In the genomic region with DNA sequence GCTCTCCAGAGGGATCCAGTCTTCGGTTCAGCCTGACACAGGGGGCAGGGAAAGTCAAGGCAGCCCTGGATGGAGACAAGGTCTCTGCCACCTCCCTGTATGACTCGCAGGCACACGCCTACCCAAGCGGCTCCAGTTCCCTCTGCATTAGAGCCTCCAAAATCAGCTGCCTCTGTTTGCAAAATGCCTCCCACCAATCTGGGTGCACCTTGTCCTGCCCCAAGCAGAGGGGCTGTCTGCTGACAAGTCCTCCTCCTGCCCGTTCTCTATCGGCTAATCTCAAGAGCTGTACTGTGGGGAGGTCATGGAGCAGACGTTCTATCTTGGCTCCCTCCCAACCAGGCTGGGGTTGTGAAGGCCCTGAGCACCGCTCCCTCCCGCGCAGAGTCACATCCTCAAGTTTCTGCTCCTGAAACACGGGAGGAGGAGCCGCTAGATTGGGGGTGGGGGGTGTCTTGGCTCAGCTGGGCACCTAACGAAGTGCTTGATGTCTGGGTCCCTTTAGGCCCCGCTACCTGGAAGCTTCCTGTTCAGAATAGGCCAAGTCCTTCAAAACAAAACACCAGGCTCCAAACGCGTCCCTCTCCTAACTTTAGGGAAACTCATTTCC, we compare ENCODE assay signal across 8 mouse cellular contexts. TPM values are rescaled to one million over a fixed set of nuclear protein-coding genes. Genes with fewer than 3 reads are reported as not detected.
A peak's percentile ranks its signal among the peaks of the same experiment; 100 is the strongest.
DNase-seq lines count a peak whose midpoint lies in the region; ATAC-seq lines count a peak whose summit lies in the region.

No protein-coding gene starts in this region.

- no peak for ATAC-seq in embryonic facial prominence, embryonic 13.5 days (ENCODE audit: insufficient number of reproducible peaks, insufficient read depth, low FRiP score, low TSS enrichment, low read depth)
- 0 out of 2 replicates have a peak, but pooled peaks have one; percentile 2 for ATAC-seq in megakaryocyte, adult 5-6 weeks (ENCODE audit: poor library complexity, severe bottlenecking)
- no peak for ATAC-seq in stomach, embryonic 16.5 days (ENCODE audit: insufficient read depth, low FRiP score)

- peak overlapping the region; percentile 100 for H3K4me3 ChIP-seq in embryonic facial prominence, embryonic 13.5 days
- peak overlapping the region; percentile 73 for H3K4me3 ChIP-seq in stomach, embryonic 16.5 days (replicated peaks; ENCODE audit: low read length)

- peaks cover 26% of the 10 kb centered on the region for H3K4me1 ChIP-seq in embryonic facial prominence, embryonic 13.5 days
- peaks cover 22% of the 10 kb centered on the region for H3K4me1 ChIP-seq in stomach, embryonic 16.5 days (ENCODE audit: control insufficient read depth, insufficient read depth, low read length)

- peak overlapping the region; percentile 95 for H3K4me2 ChIP-seq in embryonic facial prominence, embryonic 13.5 days
- H3K4me2 ChIP-seq in stomach, embryonic 16.5 days (ENCODE audit: low read depth, low read length): peak overlapping the region; percentile 66

- peaks cover 56% of the 10 kb centered on the region for H3K36me3 ChIP-seq in embryonic facial prominence, embryonic 13.5 days
- peaks cover 5% of the 10 kb centered on the region; the same call in 1 of the 2 replicates for H3K36me3 ChIP-seq in stomach, embryonic 16.5 days (ENCODE audit: control insufficient read depth, insufficient read depth, low read length)

- no peaks in the 10 kb centered on the region for H3K9me3 ChIP-seq in embryonic facial prominence, embryonic 13.5 days
- no peaks in the 10 kb centered on the region for H3K9me3 ChIP-seq in stomach, embryonic 16.5 days (replicated peaks; ENCODE audit: control insufficient read depth, low read length)

- intact Hi-C loops in heart, postnatal 25 days (cut with DNase I): loop anchor here (2.0 kb wide), 1 partner anchor 30 kb away; no protein-coding TSS in a partner anchor
- intact Hi-C loops in heart, postnatal 10 days (cut with DNase I): loop anchor here (5.0 to 10.0 kb wide), 2 partner anchors 98 to 740 kb away; partner anchors contain the start of genes Chmp1a, Spata33 and Zc3h18

- H3K9ac ChIP-seq in embryonic facial prominence, embryonic 13.5 days: peak overlapping the region; percentile 96
- H3K9ac ChIP-seq in stomach, embryonic 16.5 days (ENCODE audit: low read length): peak overlapping the region; percentile 84

- H3K27me3 ChIP-seq in embryonic facial prominence, embryonic 13.5 days: no peaks in the 10 kb centered on the region
- H3K27me3 ChIP-seq in stomach, embryonic 16.5 days (ENCODE audit: control insufficient read depth, insufficient read depth, low read length): no peaks in the 10 kb centered on the region

- 8% methylated on average over 16 of the region's 16 CpGs for WGBS in embryonic facial prominence, embryonic 13.5 days
- WGBS in stomach, embryonic 16.5 days: 7% methylated on average over 16 of the region's 16 CpGs

- peak overlapping the region; percentile 81 for H3K27ac ChIP-seq in embryonic facial prominence, embryonic 13.5 days
- H3K27ac ChIP-seq in stomach, embryonic 16.5 days (ENCODE audit: low read length): peak overlapping the region; percentile 43

- peak; percentile 56 to 62 for DNase-seq in heart, adult 18-20 months
- no peak for DNase-seq in heart, postnatal 25 days (ENCODE audit: low spot score)
- peak; percentile 75 to 93 for DNase-seq in adrenal gland, adult (ENCODE audit: inconsistent age in 2 of 2, low spot score in 1 of 2)
- peak; percentile 60 to 66 for DNase-seq in heart, postnatal 10 days
- DNase-seq in kidney, postnatal 36 days: peak; percentile 44 to 72

RNA-seq across cellular contexts. Expression of gene Rnf166, which starts 0.8 kb away (rescaled TPM):
- total RNA-seq in heart, adult 18-20 months (2021): 10 to 100 TPM; 42.1 to 51.7 TPM
- total RNA-seq in heart, postnatal 25 days (2021): 10 to 100 TPM; 35.8 to 38.2 TPM
- 51.1 and 51.3 TPM in 2 replicates for polyA plus RNA-seq in embryonic facial prominence, embryonic 13.5 days (2015; fragmentation: Nextera tagmentation; extraction: Ambion mirVana)
- 10 to 100 TPM; 28.2 to 32.0 TPM for total RNA-seq in heart, postnatal 10 days (2021)
- 42.0 and 48.6 TPM in 2 replicates for total RNA-seq in megakaryocyte, adult 5-6 weeks (2015)
- 50.8 and 59.5 TPM in 2 replicates for total RNA-seq in megakaryocyte, adult 5-6 weeks (2017)
- polyA plus RNA-seq in stomach, embryonic 16.5 days (2015; fragmentation: Nextera tagmentation; extraction: Ambion mirVana): 31.3 and 36.4 TPM in 2 replicates

RNA-seq across cellular contexts. Expression of gene Ctu2, which starts 0.9 kb away (rescaled TPM):
- total RNA-seq in heart, adult 18-20 months (2021): 1 to 10 TPM; 5.8 to 8.0 TPM
- total RNA-seq in heart, postnatal 25 days (2021): 10 to 100 TPM in 1 of 2 experiments, 1 to 10 TPM in 1; 7.3 to 11.4 TPM
- 54.9 and 69.0 TPM in 2 replicates for polyA plus RNA-seq in embryonic facial prominence, embryonic 13.5 days (2015; fragmentation: Nextera tagmentation; extraction: Ambion mirVana)
- 10 to 100 TPM in 1 of 2 experiments, 1 to 10 TPM in 1; 9.6 to 14.1 TPM for total RNA-seq in heart, postnatal 10 days (2021)
- 13.5 and 16.2 TPM in 2 replicates for total RNA-seq in megakaryocyte, adult 5-6 weeks (2015)
- 4.7 and 7.7 TPM in 2 replicates for total RNA-seq in megakaryocyte, adult 5-6 weeks (2017)
- 39.8 TPM in 2 replicates for polyA plus RNA-seq in stomach, embryonic 16.5 days (2015; fragmentation: Nextera tagmentation; extraction: Ambion mirVana)

RNA-seq across cellular contexts. Expression of gene Snai3, which starts 14.5 kb away (rescaled TPM):
- total RNA-seq in heart, adult 18-20 months (2021): 1 to 10 TPM; 2.2 to 4.4 TPM
- 1 to 10 TPM; 2.5 to 2.7 TPM for total RNA-seq in heart, postnatal 25 days (2021)
- 1.2 TPM in 2 replicates for polyA plus RNA-seq in embryonic facial prominence, embryonic 13.5 days (2015; fragmentation: Nextera tagmentation; extraction: Ambion mirVana)
- total RNA-seq in heart, postnatal 10 days (2021): under 1 TPM; 0.52 to 0.53 TPM
- 0.09 and 0.25 TPM in 2 replicates for total RNA-seq in megakaryocyte, adult 5-6 weeks (2015)
- total RNA-seq in megakaryocyte, adult 5-6 weeks (2017): not detected in 2 replicates
- 0.59 and 1.2 TPM in 2 replicates for polyA plus RNA-seq in stomach, embryonic 16.5 days (2015; fragmentation: Nextera tagmentation; extraction: Ambion mirVana)

RNA-seq across cellular contexts. Expression of gene Mvd, which starts 31.8 kb away (rescaled TPM):
- total RNA-seq in heart, adult 18-20 months (2021): 1 to 10 TPM; 3.9 to 5.0 TPM
- 1 to 10 TPM; 5.3 to 5.7 TPM for total RNA-seq in heart, postnatal 25 days (2021)
- polyA plus RNA-seq in embryonic facial prominence, embryonic 13.5 days (2015; fragmentation: Nextera tagmentation; extraction: Ambion mirVana): 34.8 and 43.3 TPM in 2 replicates
- 1 to 10 TPM; 5.4 to 5.7 TPM for total RNA-seq in heart, postnatal 10 days (2021)
- 9.8 and 10.3 TPM in 2 replicates for total RNA-seq in megakaryocyte, adult 5-6 weeks (2015)
- total RNA-seq in megakaryocyte, adult 5-6 weeks (2017): 15.2 and 15.6 TPM in 2 replicates
- 40.3 and 40.7 TPM in 2 replicates for polyA plus RNA-seq in stomach, embryonic 16.5 days (2015; fragmentation: Nextera tagmentation; extraction: Ambion mirVana)

RNA-seq across cellular contexts. Expression of gene Cyba, which starts 42.3 kb away (rescaled TPM):
- 10 to 100 TPM; 48.8 to 51.3 TPM for total RNA-seq in heart, adult 18-20 months (2021)
- 10 to 100 TPM; 39.4 to 45.3 TPM for total RNA-seq in heart, postnatal 25 days (2021)
- polyA plus RNA-seq in embryonic facial prominence, embryonic 13.5 days (2015; fragmentation: Nextera tagmentation; extraction: Ambion mirVana): 118 and 120 TPM in 2 replicates
- 10 to 100 TPM; 61.8 to 63.9 TPM for total RNA-seq in heart, postnatal 10 days (2021)
- total RNA-seq in megakaryocyte, adult 5-6 weeks (2015): 547 and 634 TPM in 2 replicates
- total RNA-seq in megakaryocyte, adult 5-6 weeks (2017): 285 and 337 TPM in 2 replicates
- 241 and 270 TPM in 2 replicates for polyA plus RNA-seq in stomach, embryonic 16.5 days (2015; fragmentation: Nextera tagmentation; extraction: Ambion mirVana)
